ENCODE assay signal across 8 mouse cellular contexts in the genomic region with DNA sequence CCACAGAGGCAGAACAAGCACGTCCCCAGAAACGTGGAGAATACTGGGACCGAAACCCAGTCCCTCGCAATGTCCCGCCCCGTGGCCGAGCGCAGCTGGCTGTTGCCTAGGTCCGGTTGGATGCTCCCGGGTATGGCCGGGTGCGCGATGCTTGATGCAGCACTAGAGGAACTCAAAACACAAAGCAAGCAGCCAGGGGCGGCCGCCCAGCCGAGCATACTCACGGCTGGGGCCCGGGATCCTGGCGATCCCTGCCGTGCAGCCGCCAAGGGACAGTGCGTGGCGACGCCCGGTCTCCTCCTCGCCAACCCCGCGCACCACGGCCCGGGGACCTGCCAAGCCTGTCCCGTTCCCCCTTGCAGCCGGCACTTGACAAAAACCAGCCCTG. TPM values are rescaled to one million over a fixed set of nuclear protein-coding genes. Genes with fewer than 3 reads are reported as not detected.
DNase-seq lines count a peak whose midpoint lies in the region; ATAC-seq lines count a peak whose summit lies in the region.

No protein-coding gene starts in this region.

- H3K4me2 ChIP-seq in hindbrain, embryonic 12.5 days (replicated peaks): peak overlapping the region; percentile 61
- peak overlapping the region; percentile 88 for H3K4me2 ChIP-seq in limb, embryonic 15.5 days
- peak overlapping the region; percentile 84 for H3K4me2 ChIP-seq in midbrain, embryonic 14.5 days (ENCODE audit: low read length)
- H3K4me2 ChIP-seq in stomach, embryonic 14.5 days (replicated peaks; ENCODE audit: low read depth, low read length): peak overlapping the region; percentile 92

- WGBS in forebrain, embryonic 10.5 days: under 1% methylated on average over 32 of the region's 32 CpGs
- under 1% methylated on average over 31 of the region's 32 CpGs for WGBS in hindbrain, embryonic 12.5 days
- WGBS in limb, embryonic 15.5 days: under 1% methylated on average over 32 of the region's 32 CpGs
- under 1% methylated on average over 32 of the region's 32 CpGs for WGBS in midbrain, embryonic 14.5 days
- WGBS in stomach, embryonic 14.5 days: under 1% methylated on average over 32 of the region's 32 CpGs

- H3K9ac ChIP-seq in hindbrain, embryonic 12.5 days: peak overlapping the region; percentile 97
- peak overlapping the region; percentile 73 for H3K9ac ChIP-seq in limb, embryonic 15.5 days
- H3K9ac ChIP-seq in midbrain, embryonic 14.5 days (replicated peaks; ENCODE audit: low read length): peak overlapping the region; percentile 98
- peak overlapping the region; percentile 90 for H3K9ac ChIP-seq in stomach, embryonic 14.5 days (replicated peaks; ENCODE audit: low read depth, low read length)

- peak overlapping the region; percentile 75 for H3K4me3 ChIP-seq in forebrain, embryonic 10.5 days
- H3K4me3 ChIP-seq in hindbrain, embryonic 12.5 days: peak overlapping the region; percentile 85
- peak overlapping the region; percentile 57 for H3K4me3 ChIP-seq in limb, embryonic 15.5 days
- peak overlapping the region; percentile 84 for H3K4me3 ChIP-seq in midbrain, embryonic 14.5 days (replicated peaks; ENCODE audit: low read depth, low read length)
- peak overlapping the region; percentile 77 for H3K4me3 ChIP-seq in stomach, embryonic 14.5 days (ENCODE audit: low read depth, low read length)

- peaks cover 22% of the 10 kb centered on the region for H3K36me3 ChIP-seq in forebrain, embryonic 10.5 days (replicated peaks)
- H3K36me3 ChIP-seq in hindbrain, embryonic 12.5 days: peaks cover 16% of the 10 kb centered on the region
- H3K36me3 ChIP-seq in limb, embryonic 15.5 days: peaks cover 14% of the 10 kb centered on the region
- H3K36me3 ChIP-seq in midbrain, embryonic 14.5 days (ENCODE audit: control insufficient read depth, insufficient read depth, low read length): peaks cover 11% of the 10 kb centered on the region
- peaks cover 9% of the 10 kb centered on the region; the same call in 1 of the 2 replicates for H3K36me3 ChIP-seq in stomach, embryonic 14.5 days (ENCODE audit: control insufficient read depth, insufficient read depth, low read length)

- peak overlapping the region; percentile 96 for H3K27ac ChIP-seq in forebrain, embryonic 10.5 days
- H3K27ac ChIP-seq in hindbrain, embryonic 12.5 days: peak overlapping the region; percentile 97
- H3K27ac ChIP-seq in limb, embryonic 15.5 days: peak overlapping the region; percentile 98
- peak overlapping the region; percentile 99 for H3K27ac ChIP-seq in midbrain, embryonic 14.5 days (replicated peaks; ENCODE audit: low read depth, low read length)
- H3K27ac ChIP-seq in stomach, embryonic 14.5 days (ENCODE audit: low read length): peak overlapping the region; percentile 97

- peak; percentile 58 for ATAC-seq in hindbrain, embryonic 12.5 days (ENCODE audit: low FRiP score)
- ATAC-seq in limb, embryonic 15.5 days (ENCODE audit: insufficient number of reproducible peaks, low FRiP score, low TSS enrichment, low read depth): peak; percentile 8; the same call in 1 of the 2 replicates
- peak; percentile 28 for ATAC-seq in midbrain, embryonic 14.5 days (ENCODE audit: low FRiP score, low TSS enrichment)
- peak; percentile 20; the same call in 1 of the 2 replicates for ATAC-seq in stomach, embryonic 14.5 days (ENCODE audit: insufficient number of reproducible peaks, insufficient read depth, low FRiP score, low read depth)

- H3K4me1 ChIP-seq in forebrain, embryonic 10.5 days: peaks cover 48% of the 10 kb centered on the region
- H3K4me1 ChIP-seq in hindbrain, embryonic 12.5 days: peaks cover 20% of the 10 kb centered on the region
- peaks cover 12% of the 10 kb centered on the region for H3K4me1 ChIP-seq in limb, embryonic 15.5 days
- H3K4me1 ChIP-seq in midbrain, embryonic 14.5 days (ENCODE audit: control insufficient read depth, insufficient read depth, low read length): peaks cover 21% of the 10 kb centered on the region
- H3K4me1 ChIP-seq in stomach, embryonic 14.5 days (ENCODE audit: control insufficient read depth, insufficient read depth, low read length): no peaks in the 10 kb centered on the region

- H3K9me3 ChIP-seq in forebrain, embryonic 10.5 days: no peaks in the 10 kb centered on the region
- no peaks in the 10 kb centered on the region for H3K9me3 ChIP-seq in hindbrain, embryonic 12.5 days (replicated peaks)
- H3K9me3 ChIP-seq in limb, embryonic 15.5 days: no peaks in the 10 kb centered on the region
- no peaks in the 10 kb centered on the region for H3K9me3 ChIP-seq in midbrain, embryonic 14.5 days (ENCODE audit: control insufficient read depth, low read length)
- H3K9me3 ChIP-seq in stomach, embryonic 14.5 days (ENCODE audit: control insufficient read depth, low read depth, low read length): no peaks in the 10 kb centered on the region

- H3K27me3 ChIP-seq in forebrain, embryonic 10.5 days (ENCODE audit: poor library complexity, severe bottlenecking): peaks cover 22% of the 10 kb centered on the region
- peaks cover 9% of the 10 kb centered on the region for H3K27me3 ChIP-seq in hindbrain, embryonic 12.5 days
- no peaks in the 10 kb centered on the region for H3K27me3 ChIP-seq in limb, embryonic 15.5 days
- peaks cover 3% of the 10 kb centered on the region; the same call in 1 of the 2 replicates for H3K27me3 ChIP-seq in midbrain, embryonic 14.5 days (ENCODE audit: control insufficient read depth, insufficient read depth, low read length)
- H3K27me3 ChIP-seq in stomach, embryonic 14.5 days (ENCODE audit: control insufficient read depth, insufficient read depth, low read length): no peaks in the 10 kb centered on the region

- peak; percentile 6 to 7 for DNase-seq in cerebellum, postnatal 36 days
- no peak for DNase-seq in cerebellum, adult 8-10 months
- DNase-seq in adrenal gland, adult 18-20 months (ENCODE audit: low spot score in 2 of 2): peak; percentile 45 to 54
- DNase-seq in forebrain, embryonic 10.5 days (ENCODE audit: extremely low spot score, low spot score): peak; percentile 82
- peak; percentile 83 for DNase-seq in midbrain, embryonic 14.5 days

RNA-seq across cellular contexts. Expression of gene Cd24a, which starts 0.3 kb away (rescaled TPM):
- total RNA-seq in adrenal gland, adult 18-20 months (2021): 10 to 100 TPM; 19.6 to 27.0 TPM
- polyA plus RNA-seq in forebrain, embryonic 10.5 days (2016; fragmentation: Nextera tagmentation; extraction: Ambion mirVana): 183 and 206 TPM in 2 replicates
- 727 and 798 TPM in 2 replicates for polyA plus RNA-seq in hindbrain, embryonic 12.5 days (2016; fragmentation: Nextera tagmentation; extraction: Ambion mirVana)
- 178 and 209 TPM in 2 replicates for polyA plus RNA-seq in limb, embryonic 15.5 days (2015; fragmentation: Nextera tagmentation; extraction: Ambion mirVana)
- polyA plus RNA-seq in midbrain, embryonic 14.5 days (2014; fragmentation: Nextera tagmentation; extraction: Ambion mirVana): 1,113 and 1,163 TPM in 2 replicates
- 351 and 380 TPM in 2 replicates for polyA plus RNA-seq in stomach, embryonic 14.5 days (2014; fragmentation: Nextera tagmentation; extraction: Ambion mirVana)

RNA-seq across cellular contexts. Expression of gene 1700021F05Rik, which starts 37.6 kb away (rescaled TPM):
- total RNA-seq in adrenal gland, adult 18-20 months (2021): 10 to 100 TPM; 60.2 to 81.3 TPM
- polyA plus RNA-seq in forebrain, embryonic 10.5 days (2016; fragmentation: Nextera tagmentation; extraction: Ambion mirVana): 63.6 and 64.3 TPM in 2 replicates
- 53.7 and 65.4 TPM in 2 replicates for polyA plus RNA-seq in hindbrain, embryonic 12.5 days (2016; fragmentation: Nextera tagmentation; extraction: Ambion mirVana)
- 58.3 and 60.6 TPM in 2 replicates for polyA plus RNA-seq in limb, embryonic 15.5 days (2015; fragmentation: Nextera tagmentation; extraction: Ambion mirVana)
- polyA plus RNA-seq in midbrain, embryonic 14.5 days (2014; fragmentation: Nextera tagmentation; extraction: Ambion mirVana): 67.8 and 69.6 TPM in 2 replicates
- 57.2 and 61.2 TPM in 2 replicates for polyA plus RNA-seq in stomach, embryonic 14.5 days (2014; fragmentation: Nextera tagmentation; extraction: Ambion mirVana)

RNA-seq across cellular contexts. Expression of gene Gm9803, which starts 54.5 kb away (rescaled TPM):
- 10 to 100 TPM in 1 of 2 experiments, 1 to 10 TPM in 1; 6.9 to 17.4 TPM for total RNA-seq in adrenal gland, adult 18-20 months (2021)
- polyA plus RNA-seq in forebrain, embryonic 10.5 days (2016; fragmentation: Nextera tagmentation; extraction: Ambion mirVana): 9.4 and 12.7 TPM in 2 replicates
- 10.1 and 22.2 TPM in 2 replicates for polyA plus RNA-seq in hindbrain, embryonic 12.5 days (2016; fragmentation: Nextera tagmentation; extraction: Ambion mirVana)
- polyA plus RNA-seq in limb, embryonic 15.5 days (2015; fragmentation: Nextera tagmentation; extraction: Ambion mirVana): 5.7 and 13.2 TPM in 2 replicates
- polyA plus RNA-seq in midbrain, embryonic 14.5 days (2014; fragmentation: Nextera tagmentation; extraction: Ambion mirVana): 11.6 and 18.4 TPM in 2 replicates
- 9.4 and 13.6 TPM in 2 replicates for polyA plus RNA-seq in stomach, embryonic 14.5 days (2014; fragmentation: Nextera tagmentation; extraction: Ambion mirVana)

Comparison
In these comparisons a context has a peak if more than half of its experiments do, and no peak if none do; other contexts are left out.
1. ATAC-seq: peak in every context shown above with its lines; median percentile 58 in hindbrain, embryonic 12.5 days; 28 in midbrain, embryonic 14.5 days; 20 in stomach, embryonic 14.5 days; 8 in limb, embryonic 15.5 days.